Comparison of ENCODE assay signal across 15 mouse cellular contexts in the genomic region with DNA sequence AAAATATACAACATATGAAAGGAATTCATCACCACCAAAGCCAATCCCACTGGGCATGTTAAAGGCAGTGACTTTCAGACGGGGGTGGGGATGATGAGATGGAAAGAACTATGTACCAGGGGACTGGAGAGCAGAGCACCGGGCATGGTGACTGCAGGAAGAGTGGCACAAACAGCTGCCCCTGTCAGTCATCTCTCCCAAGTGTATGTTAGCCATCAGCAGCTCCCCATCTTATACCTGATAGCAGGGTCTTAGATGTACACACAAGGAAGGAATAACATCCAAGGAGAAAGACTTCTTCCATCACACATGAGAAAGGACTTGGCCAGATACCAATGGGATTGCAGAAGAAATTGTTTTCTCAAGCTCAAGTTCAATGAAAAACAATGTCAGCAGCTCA.
"Had no signal": no experiment of that assay in that cellular context is flagged by ENCODE, and none has a peak within 500 bp of the region (broad histone marks: within the 10 kb centered on the region; RNA-seq: fewer than 3 reads in every experiment).

No protein-coding gene starts in this region.

- DNase-seq: retina, postnatal 1 day; right cerebral cortex, adult 18-20 months; right cerebral cortex, postnatal 14 days; right cerebral cortex, postnatal 25 days; right cerebral cortex, postnatal 4 days; spleen, adult 18-20 months; thymus, adult 18-20 months; thymus, adult 2 months; thymus, postnatal 14 days; thymus, postnatal 25 days; thymus, postnatal 36 days; thymus, postnatal 4 days had no signal

- H3K4me1 ChIP-seq: neural tube, embryonic 15.5 days; stomach, embryonic 15.5 days had no signal

- H3K4me2 ChIP-seq: neural tube, embryonic 15.5 days; stomach, embryonic 15.5 days had no signal

- H3K27ac ChIP-seq: neural tube, embryonic 15.5 days; stomach, embryonic 15.5 days; stomach, postnatal 0 days had no signal

- H3K9ac ChIP-seq: neural tube, embryonic 15.5 days; stomach, embryonic 15.5 days had no signal

- H3K4me3 ChIP-seq: neural tube, embryonic 15.5 days; stomach, embryonic 15.5 days had no signal

- H3K27me3 ChIP-seq: neural tube, embryonic 15.5 days; stomach, embryonic 15.5 days had no signal

- H3K36me3 ChIP-seq: neural tube, embryonic 15.5 days; stomach, embryonic 15.5 days had no signal

- H3K9me3 ChIP-seq: neural tube, embryonic 15.5 days; stomach, embryonic 15.5 days had no signal
